Mouse (Mus musculus): Measurements from ENCODE around the gene Clrn3.

- TF ChIP-seq POLR2A (IDR thresholded peaks at IDR 0.05; ENCODE audit: low read depth, low read length) (no peak), CTCF (conservative IDR thresholded peaks at IDR 0.05; ENCODE audit: insufficient read depth, insufficient read length, low read depth, low read length) (no peak)
These were observed 6.2 kb upstream of the Clrn3 start for GRCm38 (mm10) chr7:135534548-135535189.
